Mouse (Mus musculus): ENCODE data around the gene Prkrip1.

Prkrip1 gene

GRCm38 (mm10) chr5:136198474-136199391 is at the start of gene Prkrip1:
Prkrip1 (minus strand) TSS chr5:136198963.
- DNase-seq: peak; percentile 92

GRCm38 (mm10) chr5:136248441-136248840 is 49.7 kb upstream of the Prkrip1 start:
- DNase-seq: no peak

- DNase-seq: no peak
Observed at GRCm38 (mm10) chr5:136246452-136246838, 47.7 kb upstream of the Prkrip1 start, which contains the start of gene Sh2b2. Sh2b2 (minus strand) TSS chr5:136246556.

GRCm38 (mm10) chr5:136245541-136246451 is 47.0 kb upstream of the Prkrip1 start:
- DNase-seq: no peak

GRCm38 (mm10) chr5:136244762-136245540 is 46.2 kb upstream of the Prkrip1 start:
- peak; percentile 89 for DNase-seq

- no peak for DNase-seq
Observed at GRCm38 (mm10) chr5:136243851-136244761, 45.3 kb upstream of the Prkrip1 start.

GRCm38 (mm10) chr5:136241161-136241560 is 42.4 kb upstream of the Prkrip1 start:
- no peak for DNase-seq

- no peak for DNase-seq
Observed at GRCm38 (mm10) chr5:136240381-136240780, 41.6 kb upstream of the Prkrip1 start.

GRCm38 (mm10) chr5:136237607-136238006 is 38.8 kb upstream of the Prkrip1 start:
- DNase-seq: no peak

- DNase-seq: no peak
Observed at GRCm38 (mm10) chr5:136236611-136237010, 37.8 kb upstream of the Prkrip1 start.

- DNase-seq: no peak
Observed at GRCm38 (mm10) chr5:136230348-136231035, 31.7 kb upstream of the Prkrip1 start.

- DNase-seq: no peak
Observed at GRCm38 (mm10) chr5:136226246-136226876, 27.6 kb upstream of the Prkrip1 start.

- DNase-seq: no peak
Observed at GRCm38 (mm10) chr5:136218585-136218984, 19.8 kb upstream of the Prkrip1 start.

- DNase-seq: no peak
Observed at GRCm38 (mm10) chr5:136217932-136218381, 19.2 kb upstream of the Prkrip1 start.

- no peak for DNase-seq
Observed at GRCm38 (mm10) chr5:136217004-136217665, 18.4 kb upstream of the Prkrip1 start.

GRCm38 (mm10) chr5:136215958-136216357 is 17.2 kb upstream of the Prkrip1 start:
- DNase-seq: no peak

- DNase-seq: no peak
Observed at GRCm38 (mm10) chr5:136215211-136215610, 16.4 kb upstream of the Prkrip1 start.

GRCm38 (mm10) chr5:136213716-136214115 is 15.0 kb upstream of the Prkrip1 start:
- no peak for DNase-seq

- DNase-seq: no peak
Observed at GRCm38 (mm10) chr5:136212716-136213115, 14.0 kb upstream of the Prkrip1 start.
